Mouse (Mus musculus): ENCODE data around the gene Lmbrd1. TPM values are rescaled to one million over a fixed set of nuclear protein-coding genes. Genes with fewer than 3 reads are reported as not detected.

Gene Lmbrd1
- 10 to 100 TPM; 73.0 to 83.1 TPM for total RNA-seq (2023)

DNA sequence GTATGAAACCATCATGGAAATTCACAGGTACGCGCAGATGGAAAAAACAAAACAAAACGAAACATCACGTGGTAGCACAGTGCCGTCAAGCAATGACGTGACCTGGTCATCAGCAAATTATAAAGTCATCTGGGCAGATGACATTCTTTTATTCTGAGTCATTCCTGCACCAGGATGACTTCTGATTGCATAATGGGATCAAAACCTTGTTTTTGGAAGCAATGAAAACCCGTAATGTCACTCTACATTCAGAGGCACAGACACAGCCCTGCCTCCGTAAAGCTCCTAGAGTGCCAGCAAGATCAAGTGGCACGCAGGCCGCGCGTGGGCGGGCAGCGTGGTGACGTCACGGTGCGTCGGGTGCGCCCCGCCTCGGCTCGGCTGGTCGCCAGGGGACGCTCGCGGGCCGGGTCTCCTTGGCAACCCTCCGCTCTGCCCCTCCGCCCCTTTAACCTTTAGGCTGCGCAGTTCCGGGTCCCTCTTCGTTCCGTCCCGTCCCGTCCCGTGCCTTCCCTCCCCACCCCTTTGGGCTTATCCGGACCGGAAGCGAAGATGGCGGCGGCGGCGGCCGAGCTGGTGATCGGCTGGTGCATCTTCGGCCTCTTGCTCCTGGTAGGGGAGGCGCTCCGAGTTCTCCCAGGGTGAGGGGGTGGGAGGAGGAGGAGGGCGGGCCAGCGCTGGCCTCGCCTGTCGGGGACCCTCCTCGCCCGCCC lies at the start of gene Lmbrd1:
Gene Lmbrd1, plus strand, starts transcription at position 426 of the 713 bp plus-strand sequence.

Other genes starting within 250 kb of the Lmbrd1 start
- 1 to 10 TPM; 4.3 to 5.7 TPM for gene Col19a1, start 91.2 kb upstream of the Lmbrd1 start, total RNA-seq (2023)